Mouse (Mus musculus) liver, embryonic 11.5 days (tissue): ENCODE results near the gene Sh3bgrl2. TPM values are rescaled to one million over a fixed set of nuclear protein-coding genes. Genes with fewer than 3 reads are reported as not detected.

Experiments used
- ATAC-seq: fragments of 200-750 bp; cut with Nextera tagmentation; replicated peaks from 2 replicates; pipeline ENCODE4 v1.8.0; 2017; ENCODE audit warnings: moderate number of reproducible peaks, mild to moderate bottlenecking, moderate TSS enrichment, moderate library complexity; ENCODE audit not compliant: low FRiP score
- DNase-seq: peaks from one replicate; pipeline ENCODE4 v3.0.0-alpha.2; 2017; ENCODE audit warnings: low spot score
- H3K27ac ChIP-seq: fragments of 300-500 bp; sonication (generic); 2 replicates; pipeline ENCODE4 v1.5.1; 2014; ENCODE audit warnings: mild to moderate bottlenecking, low read depth, low read length, control low read depth
- H3K27me3 ChIP-seq: fragments of 300-500 bp; sonication (generic); replicated peaks from 2 replicates; pipeline ENCODE4 v1.6.1; 2014; ENCODE audit warnings: low read length, mixed read lengths; ENCODE audit not compliant: control insufficient read depth, insufficient read depth
- H3K36me3 ChIP-seq: fragments of 300-500 bp; sonication (generic); 2 replicates; pipeline ENCODE4 v1.6.1; 2014; ENCODE audit warnings: mild to moderate bottlenecking, low read length, moderate library complexity, mixed read lengths; ENCODE audit not compliant: control insufficient read depth, insufficient read depth
- H3K4me1 ChIP-seq: fragments of 300-500 bp; sonication (generic); replicated peaks from 2 replicates; pipeline ENCODE4 v1.6.1; 2014; ENCODE audit warnings: low read length, mixed read lengths; ENCODE audit not compliant: control insufficient read depth, insufficient read depth
- H3K4me2 ChIP-seq: fragments of 300-500 bp; sonication (generic); 2 replicates; pipeline ENCODE4 v1.6.1; 2014; ENCODE audit warnings: mild to moderate bottlenecking, control low read depth, moderate library complexity
- H3K4me3 ChIP-seq: fragments of 300-500 bp; sonication (generic); 2 replicates; pipeline ENCODE4 v1.5.1; 2014; ENCODE audit warnings: low read depth, low read length, control low read depth
- H3K9ac ChIP-seq: fragments of 300-500 bp; sonication (generic); 2 replicates; pipeline ENCODE4 v1.6.1; 2014; ENCODE audit warnings: low read depth, low read length, control low read depth
- H3K9me3 ChIP-seq: fragments of 300-500 bp; sonication (generic); 2 replicates; pipeline ENCODE4 v1.6.1; 2016; ENCODE audit warnings: low read length, inconsistent platforms, mixed read lengths; ENCODE audit not compliant: control insufficient read depth
- WGBS: fragments of 180-500 bp; shearing (Covaris S2); extraction: QIAGEN DNeasy Blood & Tissue Kit; methylation state at CpG from one replicate; pipeline ENCODE4 v1.1.7; 2014; 5-methylcytosine and 5-hydroxymethylcytosine counted together
- polyA plus RNA-seq: library from polyadenylated mRNA; unstranded; fragments of >200 nt; fragmentation: Nextera tagmentation; extraction: Ambion mirVana; gene quantifications from 2 replicates; pipeline ENCODE4 v1.2.1, GENCODE M21; 2014

The Sh3bgrl2 gene
- polyA plus RNA-seq, 1 experiment from 2014 or later: 17.2 TPM

DNA sequence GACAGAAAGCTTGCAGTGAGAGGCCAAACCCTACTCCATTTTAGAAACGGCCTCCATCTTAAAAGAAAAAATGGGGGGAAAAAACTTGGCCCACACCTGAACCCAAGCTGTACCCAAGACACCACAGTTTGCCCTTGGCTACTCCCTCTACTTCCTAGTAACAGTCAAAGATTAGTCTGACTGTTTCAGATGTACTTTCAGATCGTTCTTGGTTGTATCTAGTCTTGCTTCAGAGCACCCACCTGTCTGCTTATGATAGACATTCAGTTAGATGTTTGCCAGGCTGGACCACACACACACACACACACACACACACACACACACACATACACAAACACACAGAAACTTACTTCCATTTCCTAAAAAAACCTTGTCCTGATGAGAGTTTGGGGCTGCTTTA, 111.0 kb downstream of the Sh3bgrl2 start:
- H3K4me2 ChIP-seq: no peak overlapping the region
- H3K9ac ChIP-seq: no peak overlapping the region
- no peaks in the 10 kb centered on the region for H3K27me3 ChIP-seq
- ATAC-seq: no peak
- no peaks in the 10 kb centered on the region for H3K4me1 ChIP-seq
- 87% methylated on average over 2 of the region's 2 CpGs for WGBS
- H3K4me3 ChIP-seq: no peak overlapping the region
- H3K27ac ChIP-seq: no peak overlapping the region
- H3K9me3 ChIP-seq: no peaks in the 10 kb centered on the region
- DNase-seq: no peak
- H3K36me3 ChIP-seq: no peaks in the 10 kb centered on the region

DNA sequence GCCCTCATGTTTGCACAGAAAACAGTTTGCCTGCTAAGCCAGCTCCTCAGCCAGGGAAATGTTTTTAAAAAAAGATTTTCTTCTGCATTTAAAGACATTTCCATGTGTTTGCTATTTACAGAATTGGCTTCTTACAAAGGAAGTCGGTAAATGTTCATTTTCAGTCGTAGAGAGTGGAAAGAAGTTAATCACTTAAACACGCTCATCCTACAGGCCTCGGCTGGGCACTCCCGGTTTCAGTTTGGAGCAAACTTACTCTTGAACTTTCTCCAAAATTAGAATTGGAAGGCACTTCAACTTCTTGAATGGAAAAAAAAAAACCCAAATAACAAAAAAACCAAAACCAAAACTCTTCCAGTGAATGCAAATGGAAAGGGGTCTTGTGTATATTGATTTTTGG, 113.7 kb downstream of the Sh3bgrl2 start:
- ATAC-seq (no peak), DNase-seq (no peak)
- Histone ChIP-seq H3K9ac (no peak overlapping the region), H3K36me3 (no peaks in the 10 kb centered on the region), H3K27me3 (no peaks in the 10 kb centered on the region), H3K4me2 (no peak overlapping the region), H3K4me1 (no peaks in the 10 kb centered on the region), H3K4me3 (no peak overlapping the region), H3K9me3 (no peaks in the 10 kb centered on the region), H3K27ac (no peak overlapping the region)
- WGBS: 87% methylated on average over 5 of the region's 5 CpGs

DNA sequence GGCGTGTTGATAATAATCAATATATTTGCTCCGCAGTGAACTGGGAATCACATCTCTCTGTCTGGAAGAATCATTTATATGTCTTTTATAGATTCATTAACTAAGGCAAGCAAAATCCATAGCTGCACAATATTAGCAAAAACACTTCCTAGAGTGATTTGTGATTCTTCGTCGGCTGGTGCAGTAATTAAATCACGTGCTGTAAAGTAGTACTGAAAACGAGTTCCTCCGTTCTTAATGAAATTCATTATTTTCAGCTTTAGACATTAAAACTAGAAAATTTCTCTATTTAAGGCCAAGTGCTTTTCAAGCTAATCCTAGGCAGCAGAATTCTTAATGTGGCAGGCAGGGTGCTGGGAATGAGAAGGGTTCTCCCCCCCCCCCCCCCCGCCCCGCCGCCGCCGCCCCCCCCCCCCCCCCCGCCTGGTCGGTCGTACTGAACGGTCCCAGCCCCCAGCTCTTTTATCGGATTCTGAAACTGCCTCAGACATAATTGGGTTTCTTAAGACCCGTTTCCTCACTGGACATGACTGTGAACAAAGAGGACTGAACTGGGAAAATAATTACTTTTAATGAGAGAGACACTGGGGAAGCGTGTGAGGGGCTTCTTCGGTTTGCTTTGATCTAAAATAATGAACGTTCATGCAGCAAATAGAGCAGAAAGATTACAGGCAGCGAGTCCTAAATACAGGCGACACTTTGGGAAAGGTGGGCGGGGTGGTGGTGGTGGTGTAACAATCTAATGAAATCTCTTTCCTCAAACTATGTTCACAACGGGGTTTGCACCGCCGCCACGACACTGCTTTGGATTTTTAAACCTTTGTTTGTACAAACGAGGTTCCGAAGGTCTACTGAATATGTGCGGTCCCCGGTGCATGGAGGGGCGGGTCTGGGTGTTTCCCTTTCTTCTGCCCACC, 116.1 kb downstream of the Sh3bgrl2 start:
- H3K36me3 ChIP-seq: no peaks in the 10 kb centered on the region
- H3K4me2 ChIP-seq: peak overlapping the region; percentile 38
- no peaks in the 10 kb centered on the region for H3K27me3 ChIP-seq
- no peak overlapping the region for H3K9ac ChIP-seq
- 0 out of 2 replicates have a peak overlapping the region, but pooled peaks have one; percentile 1 for H3K4me3 ChIP-seq
- H3K27ac ChIP-seq: no peak overlapping the region
- ATAC-seq (no peak), DNase-seq (no peak)
- no peaks in the 10 kb centered on the region for H3K4me1 ChIP-seq
- H3K9me3 ChIP-seq: no peaks in the 10 kb centered on the region
- 35% methylated on average over 24 of the region's 33 CpGs for WGBS

DNA sequence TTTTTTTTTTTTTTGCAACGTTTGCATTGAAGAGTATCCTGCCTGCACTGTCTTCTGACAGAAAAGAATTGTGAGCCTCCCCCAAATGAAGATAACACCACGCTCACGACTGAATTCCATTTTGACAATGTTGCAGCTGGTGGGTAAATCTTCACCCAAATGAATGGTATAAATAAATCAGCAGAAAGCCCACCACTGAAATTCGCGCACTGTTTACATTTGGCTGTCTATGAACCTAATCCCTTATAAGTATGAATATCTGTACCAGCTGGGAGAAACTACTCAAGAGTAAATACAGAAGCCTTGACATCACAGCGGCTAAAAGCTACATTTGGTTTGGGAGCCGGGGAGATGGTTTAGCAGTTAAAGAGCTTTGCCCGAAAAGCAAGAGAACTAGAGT, 116.8 kb downstream of the Sh3bgrl2 start:
- no peaks in the 10 kb centered on the region for H3K27me3 ChIP-seq
- ATAC-seq (no peak), DNase-seq (no peak)
- no peaks in the 10 kb centered on the region for H3K9me3 ChIP-seq
- H3K4me2 ChIP-seq: peak overlapping the region; percentile 38; the same call in 1 of the 2 replicates
- no peak overlapping the region for H3K4me3 ChIP-seq
- no peak overlapping the region for H3K9ac ChIP-seq
- H3K27ac ChIP-seq: no peak overlapping the region
- H3K36me3 ChIP-seq: no peaks in the 10 kb centered on the region
- H3K4me1 ChIP-seq: no peaks in the 10 kb centered on the region
- 57% methylated on average over 8 of the region's 8 CpGs for WGBS

DNA sequence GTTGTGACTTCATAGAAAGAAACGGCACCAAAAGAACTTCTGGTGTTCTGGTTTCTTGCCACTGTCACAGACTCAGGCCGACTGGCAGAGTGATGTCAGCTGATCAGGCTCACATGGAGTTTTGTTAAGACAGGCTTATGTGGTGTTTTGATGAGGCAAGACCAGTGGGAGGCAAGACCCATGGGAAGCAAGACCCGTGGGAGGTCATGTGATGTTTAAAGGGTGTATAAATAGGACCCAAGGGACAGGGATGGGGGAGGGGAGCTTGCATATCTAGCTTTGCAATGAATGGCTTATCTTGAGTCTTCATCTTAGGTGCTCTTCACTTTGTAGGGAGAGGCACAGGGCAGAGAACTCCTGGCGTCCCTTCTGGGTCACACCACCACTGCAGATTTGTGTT, 118.9 kb downstream of the Sh3bgrl2 start:
- ATAC-seq (no peak), DNase-seq (no peak)
- Histone ChIP-seq H3K9me3 (no peaks in the 10 kb centered on the region), H3K9ac (no peak overlapping the region), H3K27me3 (no peaks in the 10 kb centered on the region), H3K4me1 (no peaks in the 10 kb centered on the region), H3K36me3 (no peaks in the 10 kb centered on the region), H3K4me3 (no peak overlapping the region), H3K4me2 (no peak overlapping the region), H3K27ac (no peak overlapping the region)
- WGBS: 64% methylated on average over 4 of the region's 4 CpGs

DNA sequence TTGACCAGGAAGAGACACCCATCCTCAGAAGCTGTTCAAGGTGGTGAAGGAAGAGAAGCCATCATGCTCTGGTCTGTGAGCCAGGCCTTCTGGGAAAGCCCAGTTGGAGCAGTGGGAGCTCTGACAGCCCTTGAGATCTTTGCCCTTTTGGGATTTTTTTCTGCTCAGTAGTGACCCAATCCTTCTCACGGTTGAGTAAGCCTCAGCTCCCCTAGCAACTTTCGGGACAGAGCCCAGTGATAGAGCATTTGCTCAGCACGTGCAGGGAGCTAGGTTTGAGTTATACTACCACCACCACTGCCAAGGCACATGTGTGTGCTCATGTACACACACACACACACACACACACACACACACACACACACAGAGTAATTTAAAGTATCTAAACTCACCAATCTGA, 131.5 kb downstream of the Sh3bgrl2 start:
- H3K27me3 ChIP-seq: no peaks in the 10 kb centered on the region
- H3K4me2 ChIP-seq: no peak overlapping the region
- no peak overlapping the region for H3K9ac ChIP-seq
- H3K27ac ChIP-seq: no peak overlapping the region
- H3K9me3 ChIP-seq: no peaks in the 10 kb centered on the region
- ATAC-seq (no peak), DNase-seq (no peak)
- 63% methylated on average over 3 of the region's 3 CpGs for WGBS
- no peaks in the 10 kb centered on the region for H3K36me3 ChIP-seq
- no peaks in the 10 kb centered on the region; the same call in 1 of the 2 replicates for H3K4me1 ChIP-seq
- H3K4me3 ChIP-seq: no peak overlapping the region

DNA sequence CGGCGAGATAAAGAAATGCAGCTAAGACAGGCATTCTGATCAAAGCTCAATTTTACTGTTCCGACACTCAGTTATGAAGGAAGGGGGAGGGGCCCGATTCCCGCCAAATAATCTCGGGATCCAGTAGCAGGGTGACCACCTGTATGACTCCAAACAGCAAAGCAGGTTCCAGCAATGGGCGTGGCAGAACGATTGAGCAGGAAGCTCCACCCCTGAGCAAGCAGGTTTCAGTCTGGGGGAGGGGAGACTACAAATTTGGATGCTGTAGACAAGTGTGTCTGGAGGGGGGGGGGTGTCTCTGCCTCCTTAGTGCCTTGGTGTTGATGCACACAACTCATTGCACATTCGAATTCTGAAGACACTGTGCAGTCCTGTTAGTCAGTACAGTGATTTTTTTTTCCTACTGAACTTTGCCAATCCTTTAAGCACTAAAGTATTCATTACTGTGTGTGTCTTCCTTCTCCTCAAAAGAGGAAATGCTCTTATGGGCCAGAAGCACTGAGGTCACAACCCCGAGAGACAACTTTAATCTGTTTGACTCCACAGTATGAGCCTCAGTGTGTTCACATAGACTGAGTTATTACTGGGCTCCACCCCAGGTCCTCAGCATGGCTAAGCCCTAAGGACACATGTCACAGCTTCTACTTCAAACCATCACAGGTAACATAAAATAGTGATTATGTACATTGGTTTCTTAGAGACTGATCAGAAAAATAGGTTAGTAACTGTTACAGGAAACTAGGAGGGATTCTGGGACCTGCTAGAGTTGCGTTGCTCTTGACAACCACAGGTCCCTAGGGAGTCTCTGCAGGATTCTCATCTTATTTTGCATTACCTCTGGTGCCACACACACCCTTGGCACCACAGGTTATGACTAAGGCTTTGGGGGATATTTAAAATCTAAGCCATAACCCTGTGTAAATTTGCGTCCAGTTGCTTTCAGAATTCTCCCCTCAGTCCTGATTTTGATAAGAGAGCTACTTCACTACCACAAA, 133.8 kb downstream of the Sh3bgrl2 start:
- no peak for DNase-seq
- Histone ChIP-seq H3K4me2 (no peak overlapping the region), H3K27me3 (no peaks in the 10 kb centered on the region; the same call in 1 of the 2 replicates), H3K9ac (no peak overlapping the region), H3K4me1 (no peaks in the 10 kb centered on the region; the same call in 1 of the 2 replicates), H3K9me3 (no peaks in the 10 kb centered on the region), H3K36me3 (no peaks in the 10 kb centered on the region), H3K4me3 (no peak overlapping the region), H3K27ac (no peak overlapping the region)
- WGBS: 63% methylated on average over 12 of the region's 12 CpGs
- no peak for ATAC-seq

DNA sequence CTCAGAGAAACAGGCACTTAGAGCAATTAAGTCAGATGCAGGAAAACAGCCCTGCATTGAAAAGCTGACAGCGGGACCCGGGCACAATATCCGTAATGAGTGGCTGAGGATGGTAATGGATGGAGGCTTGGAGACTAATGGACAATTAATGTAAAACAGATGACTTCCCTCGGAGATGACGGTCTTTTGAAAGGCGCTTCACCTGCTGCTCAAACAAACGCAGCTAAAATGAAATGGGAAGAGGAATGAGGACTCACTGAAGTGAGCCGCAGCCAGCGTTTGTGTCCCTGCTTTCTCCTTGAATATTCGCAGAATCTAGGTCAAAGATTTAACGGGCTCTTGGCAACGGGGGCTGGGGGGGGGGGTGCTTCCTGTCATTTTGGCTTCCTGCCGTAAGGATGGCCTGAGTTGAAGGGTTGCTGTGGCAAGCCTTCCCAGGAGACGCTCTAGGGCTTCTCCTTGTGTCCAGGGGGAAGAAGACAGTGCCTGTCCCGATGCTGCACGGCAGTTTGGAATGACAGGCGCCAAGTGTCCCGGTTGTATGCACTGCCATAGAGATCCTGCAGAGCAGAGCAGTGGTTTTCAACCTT, 138.5 kb downstream of the Sh3bgrl2 start:
- H3K9ac ChIP-seq: no peak overlapping the region
- DNase-seq (no peak), ATAC-seq (no peak)
- no peaks in the 10 kb centered on the region for H3K4me1 ChIP-seq
- H3K4me3 ChIP-seq: no peak overlapping the region
- WGBS: 33% methylated on average over 18 of the region's 18 CpGs
- H3K9me3 ChIP-seq: no peaks in the 10 kb centered on the region
- no peaks in the 10 kb centered on the region for H3K36me3 ChIP-seq
- H3K4me2 ChIP-seq: peak overlapping the region; percentile 22; the same call in 1 of the 2 replicates
- no peak overlapping the region for H3K27ac ChIP-seq
- H3K27me3 ChIP-seq: no peaks in the 10 kb centered on the region; the same call in 1 of the 2 replicates
